Mouse (Mus musculus) frontal cortex, postnatal 14 days (tissue): ENCODE measurements around the gene Aup1.

Experiments
- DNase-seq, 2 experiments: peaks; one replicate each; pipeline ENCODE4 v3.0.0; 2022; ENCODE audit warnings: low spot score in 2 of 2

Gene Aup1

DNA sequence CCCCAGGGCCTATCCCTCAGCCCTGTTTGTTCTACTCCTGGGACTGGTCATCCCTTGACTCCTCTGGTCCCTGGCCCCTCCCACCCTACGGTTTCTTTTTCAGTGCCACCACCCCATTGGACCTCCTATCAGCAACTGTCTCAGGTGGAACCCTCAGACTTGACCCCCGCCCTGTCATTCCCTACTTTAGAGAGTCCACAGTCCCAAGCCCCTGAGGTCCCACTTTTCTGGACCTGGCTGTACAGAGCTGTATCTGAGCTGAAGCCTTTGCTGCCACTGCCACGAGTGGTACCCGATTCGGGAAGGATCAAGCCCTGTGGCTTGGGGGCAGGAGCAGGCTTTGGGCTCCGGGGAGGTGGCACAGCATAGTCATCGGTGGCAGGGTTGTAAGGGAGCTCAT, 23.2 kb upstream of the Aup1 start:
- DNase-seq = no peak

DNA sequence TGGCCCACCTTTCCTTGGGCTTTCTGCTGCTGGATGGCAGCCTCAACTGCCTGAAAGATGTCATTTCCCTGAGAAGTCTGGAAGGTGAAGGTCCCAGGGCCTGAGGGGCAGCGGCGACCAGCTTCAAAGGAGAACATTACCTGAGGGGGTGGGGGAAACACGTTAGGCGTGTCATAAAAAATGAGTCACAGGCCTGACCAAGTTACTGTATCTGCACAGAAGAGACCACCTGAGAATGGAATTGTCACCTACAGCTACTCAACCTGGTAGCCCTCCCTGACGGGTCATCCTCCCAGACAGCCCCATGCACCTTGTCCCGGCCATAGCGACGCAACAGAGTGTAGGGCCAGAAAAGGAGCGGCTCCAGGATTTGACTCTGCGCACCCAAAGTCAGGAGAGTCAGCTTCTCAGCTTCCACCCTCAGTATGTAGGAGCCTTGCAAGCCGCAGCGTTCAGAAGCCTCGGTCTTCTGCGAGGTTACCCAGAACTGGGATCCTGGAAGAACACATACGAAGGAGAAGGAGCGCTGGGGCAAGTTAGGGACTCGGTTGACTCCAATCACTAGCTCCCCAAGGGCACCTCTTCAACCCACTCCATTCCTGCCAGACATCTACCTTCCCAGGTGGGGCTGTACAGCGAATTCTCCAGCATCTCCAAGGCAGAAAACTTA, 22.3 kb upstream of the Aup1 start:
- DNase-seq = no peak

DNA sequence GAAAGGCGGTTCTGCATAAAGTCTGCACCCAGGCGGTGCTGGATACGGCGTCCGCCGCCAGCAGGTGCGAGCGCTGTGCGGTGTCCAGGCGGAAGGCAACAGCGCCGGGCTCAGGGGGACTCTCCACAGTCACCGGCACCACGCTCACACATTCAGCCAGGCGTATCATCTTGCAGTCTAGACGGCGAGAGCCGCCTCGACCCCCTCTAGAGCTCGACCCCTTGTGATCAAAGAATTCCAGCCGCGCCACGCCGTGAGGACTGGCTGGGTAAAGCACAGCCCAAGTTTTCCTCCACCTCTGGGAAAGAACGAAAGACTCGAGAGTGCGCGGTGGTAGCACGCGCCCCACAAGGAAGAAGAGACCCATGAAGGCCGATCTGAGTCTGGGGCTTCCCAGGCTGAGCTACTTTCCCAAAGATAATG, 21.5 kb upstream of the Aup1 start:
- DNase-seq = no peak

DNA sequence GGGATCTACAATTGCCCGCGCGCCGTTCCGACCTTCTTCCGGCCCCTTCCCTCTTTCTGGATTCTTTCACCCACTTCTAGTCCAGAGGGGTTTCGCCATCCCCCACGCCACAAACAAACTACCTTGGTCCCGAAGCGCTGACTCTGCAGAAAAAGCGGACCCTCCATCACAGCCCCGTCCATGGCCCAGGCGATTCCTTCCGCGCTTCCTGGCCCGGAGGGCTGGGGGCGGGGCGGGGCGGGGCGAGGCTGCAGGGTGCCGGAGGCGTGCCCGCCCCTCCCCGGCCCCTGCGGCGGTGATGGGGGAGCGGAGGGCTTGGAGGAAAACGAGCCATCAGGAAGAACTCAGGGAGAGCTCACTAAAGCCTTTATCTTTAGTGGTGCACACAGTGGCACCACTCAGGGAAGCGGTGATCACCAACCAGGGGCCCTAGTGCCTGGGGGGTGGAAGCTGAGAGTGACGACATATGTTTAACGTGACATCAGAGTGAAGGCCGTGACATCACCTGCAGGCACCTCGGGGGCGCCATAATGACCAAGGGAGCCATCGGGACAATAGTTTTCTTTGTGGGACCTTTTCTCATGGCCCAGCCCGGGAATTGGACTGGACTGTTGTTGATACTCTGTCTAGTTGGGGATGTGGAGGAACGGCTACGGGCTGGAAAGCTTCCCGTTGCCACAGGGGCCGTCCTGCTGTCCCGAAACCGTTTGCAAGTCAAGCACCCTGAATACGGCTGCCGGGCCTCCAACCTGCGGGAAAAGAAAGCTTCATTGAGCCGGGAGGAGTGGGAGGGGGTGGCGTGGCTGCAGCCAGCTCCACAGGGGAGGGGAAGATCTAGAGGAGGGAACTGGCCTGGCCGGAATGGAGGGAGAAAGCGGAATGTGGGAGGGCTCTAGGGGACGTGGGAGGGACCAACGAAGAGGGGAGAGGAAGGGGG, 20.8 kb upstream of the Aup1 start, which contains the start of the genes Dok1 and Loxl3:
Gene Dok1 (minus strand): TSS at position 223 of the 937 bp plus-strand sequence.
Gene Loxl3 (plus strand): TSS at position 925 of the 937 bp plus-strand sequence.
- DNase-seq = no peak

DNA sequence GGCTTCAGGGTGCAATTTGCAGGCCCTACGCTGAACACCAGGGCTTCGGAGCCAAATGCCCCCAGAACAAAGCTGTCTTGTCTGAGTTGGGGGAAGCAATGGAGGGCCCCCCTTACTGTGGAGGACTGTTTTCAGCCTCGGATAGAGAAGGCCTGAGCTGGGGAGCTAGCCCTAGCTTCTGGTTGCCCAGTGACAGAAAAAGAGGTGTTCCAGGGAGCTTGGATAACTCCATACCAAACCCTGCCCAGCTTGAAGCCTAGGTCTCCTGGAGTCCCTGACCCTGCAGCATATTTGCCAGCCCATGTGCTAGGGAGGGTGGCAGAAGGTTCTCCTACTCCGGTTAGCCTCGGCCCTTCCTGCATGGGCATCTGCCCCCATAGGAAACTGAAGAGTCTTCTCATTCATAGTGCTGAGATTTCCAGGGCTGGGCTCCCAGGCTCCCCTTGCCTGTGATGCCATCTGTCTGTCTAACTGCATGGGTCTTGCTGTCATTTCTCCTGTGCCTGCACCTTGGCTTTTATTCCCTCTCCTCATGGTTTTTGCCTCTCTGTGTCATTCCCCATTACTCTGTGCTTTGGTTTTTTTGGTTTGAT, 19.8 kb upstream of the Aup1 start:
- no peak for DNase-seq

DNA sequence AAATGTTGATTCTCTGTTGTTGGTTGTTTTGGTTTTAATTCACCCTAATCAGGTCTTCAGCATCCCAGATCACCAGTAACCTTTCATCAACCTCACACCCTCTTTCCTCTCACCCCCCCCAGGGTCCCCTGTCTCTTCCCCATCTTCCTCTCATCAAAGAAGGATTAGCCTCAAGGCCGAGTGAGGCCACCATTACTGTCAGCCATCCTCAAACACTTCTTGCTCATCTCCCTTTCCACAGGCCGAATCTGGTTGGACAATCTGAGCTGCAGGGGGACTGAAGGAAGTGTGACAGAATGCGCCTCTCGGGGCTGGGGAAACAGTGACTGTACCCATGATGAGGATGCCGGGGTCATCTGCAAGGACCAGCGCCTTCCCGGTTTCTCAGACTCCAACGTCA, 17.1 kb upstream of the Aup1 start:
- DNase-seq = no peak

DNA sequence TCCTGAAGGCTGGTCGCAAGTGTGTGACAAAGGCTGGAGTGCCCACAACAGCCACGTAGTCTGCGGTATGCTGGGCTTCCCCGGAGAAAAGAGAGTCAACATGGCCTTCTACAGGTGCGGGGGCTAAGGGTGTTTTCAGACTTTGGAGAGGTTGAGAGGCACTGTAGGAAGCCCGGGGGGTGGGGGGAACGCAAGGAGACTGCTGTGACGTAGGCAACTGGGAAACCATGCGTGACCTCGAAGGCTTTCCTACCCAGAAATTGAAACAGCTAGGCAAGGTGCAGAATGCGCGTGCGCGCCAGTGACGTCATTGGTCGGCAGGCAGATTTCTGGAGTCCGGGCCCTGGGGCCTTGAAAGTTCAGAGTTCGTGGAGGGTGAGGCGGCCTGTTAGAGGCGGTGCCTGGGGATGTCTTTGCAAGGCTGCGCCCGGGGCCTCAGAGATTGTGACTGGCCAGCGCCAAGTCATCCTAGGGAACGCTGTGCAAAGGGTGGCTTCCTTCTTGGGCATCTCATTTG, 15.8 kb upstream of the Aup1 start:
- DNase-seq = peak; percentile 76 to 77

DNA sequence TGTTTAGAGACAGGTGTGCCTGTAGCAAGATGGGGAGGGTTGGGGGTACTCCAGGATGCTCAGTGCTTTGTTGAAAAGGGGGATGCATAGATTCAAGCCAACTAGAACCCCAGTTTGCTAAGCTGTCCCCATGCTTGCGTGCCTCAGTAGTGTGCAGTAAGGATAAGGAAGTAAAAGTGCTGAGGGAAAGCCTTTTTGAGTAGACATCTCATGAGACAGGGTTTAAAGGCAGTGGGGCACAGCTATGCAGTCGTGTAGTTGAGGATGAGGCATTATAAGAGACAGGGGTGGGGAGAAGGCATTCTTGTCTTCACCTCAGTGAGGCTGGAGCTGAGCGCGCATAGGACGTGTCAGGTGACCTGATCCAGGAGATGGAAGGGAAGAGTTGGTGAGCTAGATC, 13.7 kb upstream of the Aup1 start:
- DNase-seq = no peak

DNA sequence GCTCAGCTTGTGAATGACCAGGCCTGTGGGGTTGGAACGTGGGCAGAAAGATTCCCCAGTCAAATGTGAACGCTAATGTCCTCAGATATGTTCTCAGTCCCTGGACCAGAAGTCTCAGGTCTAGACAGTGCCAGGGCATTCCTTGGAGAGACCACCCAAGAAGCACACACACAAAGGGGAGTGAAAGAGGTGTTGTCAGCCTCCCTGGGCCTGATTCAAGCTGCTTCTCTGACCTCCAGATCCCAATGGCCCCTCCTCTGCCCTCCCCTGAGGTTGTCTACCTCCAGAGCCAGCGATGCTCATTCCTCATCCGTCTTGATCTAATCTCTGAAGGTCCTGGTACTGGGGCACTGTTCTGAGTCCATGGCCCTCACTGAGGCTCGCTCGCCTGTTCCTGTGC, 10.8 kb upstream of the Aup1 start:
- DNase-seq = no peak

DNA sequence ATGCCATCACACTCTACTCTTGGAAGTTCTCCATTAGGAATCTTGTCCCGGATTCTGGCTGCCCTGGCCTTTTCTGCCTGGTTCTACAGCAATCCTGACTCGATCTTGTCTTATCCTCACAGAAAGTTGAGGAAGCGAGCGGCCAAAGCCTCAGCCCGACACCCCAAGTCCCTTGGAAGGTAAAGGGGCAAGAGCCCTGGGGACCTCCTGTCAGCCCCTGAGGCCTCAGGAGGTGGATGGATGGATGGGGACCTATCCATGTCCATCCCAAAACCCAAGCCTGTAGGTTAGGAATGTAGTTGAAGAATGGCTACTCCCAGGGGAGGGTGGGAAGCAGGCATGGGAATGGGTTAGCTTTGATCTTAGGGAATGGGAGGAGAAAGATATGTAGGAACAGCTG, 10.3 kb upstream of the Aup1 start:
- DNase-seq = no peak

DNA sequence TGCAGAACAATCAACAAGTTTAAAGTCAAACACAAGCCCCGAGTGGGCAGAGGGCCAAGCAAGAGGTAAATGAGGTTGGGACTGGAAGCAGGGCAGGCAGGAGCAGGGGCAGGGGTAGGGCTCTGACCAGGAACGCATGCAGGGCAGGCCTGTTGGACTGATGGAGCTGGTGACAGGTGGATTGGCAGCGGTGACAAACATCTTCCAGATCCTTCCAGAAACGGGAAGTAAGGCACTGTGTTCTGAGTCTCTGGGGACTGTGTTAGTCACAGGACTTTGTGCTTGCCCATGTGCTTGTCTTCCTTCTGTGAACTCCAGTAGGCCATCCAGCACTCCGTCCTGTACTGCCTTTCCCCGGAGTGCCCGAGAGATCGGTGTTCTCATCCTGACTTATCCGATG, 9.6 kb upstream of the Aup1 start:
- no peak for DNase-seq

DNA sequence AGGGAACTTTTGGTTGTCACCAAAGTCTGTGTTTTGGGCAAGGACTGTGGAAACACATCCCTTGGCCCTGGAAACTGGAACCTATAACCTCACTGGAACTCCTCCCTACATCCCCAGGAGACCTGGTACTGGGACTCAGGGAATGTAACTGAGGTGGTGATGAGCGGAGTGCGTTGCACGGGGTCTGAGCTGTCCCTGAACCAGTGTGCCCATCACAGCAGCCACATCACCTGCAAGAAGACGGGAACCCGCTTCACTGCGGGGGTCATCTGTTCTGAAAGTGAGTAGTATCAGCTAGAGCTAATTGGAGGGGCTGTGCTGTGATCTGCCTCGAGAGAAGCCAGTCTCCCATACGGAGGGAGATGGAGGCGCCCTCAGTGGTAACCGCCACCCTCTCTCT, 5.0 kb upstream of the Aup1 start:
- no peak for DNase-seq

DNA sequence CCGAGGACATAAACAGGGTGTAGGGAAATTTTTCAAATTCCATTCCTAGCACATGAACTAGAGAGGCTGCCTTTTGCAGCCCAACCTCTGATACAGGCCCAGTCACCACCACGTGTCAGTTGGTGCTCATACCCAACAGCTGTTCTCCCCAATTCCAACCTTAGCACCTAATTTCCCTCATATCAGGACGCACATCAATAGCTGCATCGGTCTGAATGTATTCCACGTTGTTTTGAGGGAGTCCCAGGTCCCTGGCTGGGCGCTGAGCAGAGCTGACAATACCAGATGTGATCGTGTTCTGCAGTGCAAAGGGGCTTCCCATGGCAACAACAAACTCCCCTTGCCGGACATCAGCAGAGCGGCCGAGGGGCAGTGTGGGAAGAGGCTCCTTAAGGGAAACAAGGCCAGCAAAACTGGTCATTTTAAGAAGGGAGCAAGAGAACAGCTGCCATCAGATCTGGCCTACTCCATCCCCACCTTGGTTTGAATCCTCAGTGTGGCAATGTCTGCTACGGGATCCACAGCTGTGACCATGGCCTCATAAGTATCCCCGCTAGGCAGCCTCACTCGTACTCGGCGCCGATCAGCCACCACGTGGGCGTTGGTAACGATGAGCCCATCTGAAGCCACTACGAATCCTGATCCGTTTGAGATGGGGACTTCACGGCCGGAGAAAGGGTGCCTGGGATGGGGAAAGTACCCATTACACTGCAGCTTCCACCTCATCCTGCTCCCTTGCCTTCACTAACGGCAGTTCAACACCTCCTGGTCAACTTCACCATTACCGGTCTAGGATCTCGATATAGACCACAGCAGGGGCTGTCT, 973 bp upstream of the Aup1 start:
- peak in 1 of 2 experiments; percentile 38 for DNase-seq

DNA sequence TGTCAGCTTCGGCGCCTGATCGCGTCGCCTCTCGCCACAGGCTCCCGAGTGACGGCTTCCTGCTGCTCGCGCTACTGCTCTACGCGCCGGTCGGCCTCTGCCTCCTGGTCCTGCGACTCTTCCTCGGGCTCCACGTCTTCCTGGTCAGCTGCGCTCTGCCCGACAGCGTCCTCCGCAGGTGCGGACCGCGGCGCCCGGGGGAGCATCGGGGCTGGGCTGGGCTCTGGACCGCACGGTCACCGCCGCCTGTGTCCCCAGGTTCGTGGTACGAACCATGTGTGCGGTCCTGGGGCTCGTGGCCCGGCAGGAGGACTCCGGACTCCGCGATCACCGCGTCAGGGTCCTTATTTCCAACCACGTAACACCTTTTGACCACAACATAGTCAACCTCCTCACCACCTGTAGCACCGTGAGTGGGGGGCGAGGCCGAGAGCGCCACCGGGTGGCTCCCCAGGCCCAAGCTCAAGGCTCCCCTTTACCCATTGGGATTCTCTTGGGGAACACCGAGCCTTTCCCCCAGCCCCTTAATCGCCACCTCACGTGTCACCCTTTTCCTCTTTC, 630 bp downstream of the Aup1 start, which contains the start of gene Htra2:
Gene Htra2 (minus strand): TSS at position 403 of the 561 bp plus-strand sequence.
- DNase-seq = no peak

DNA sequence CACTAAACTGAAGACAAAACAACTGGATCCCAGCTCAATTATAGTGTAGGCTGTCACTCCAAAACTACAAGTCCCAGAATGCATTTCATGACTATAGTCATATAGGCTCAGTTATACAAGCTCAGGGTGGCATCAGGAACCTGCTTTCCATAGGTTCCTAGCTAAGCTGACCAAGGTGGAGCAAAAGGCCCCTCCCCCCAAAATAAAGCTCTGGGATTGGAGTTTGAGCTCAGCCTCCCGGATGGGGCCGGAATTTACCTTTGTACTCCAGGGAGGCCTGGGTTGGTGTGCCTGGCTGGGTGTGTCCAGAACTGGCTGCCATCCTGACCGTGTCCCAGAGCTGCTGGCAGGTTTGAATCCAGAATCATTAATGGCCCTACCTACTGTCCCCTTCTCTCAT, 3.5 kb downstream of the Aup1 start, which contains the start of gene Dqx1:
Gene Dqx1 (plus strand): TSS at position 55 of the 400 bp plus-strand sequence.
- DNase-seq = no peak

DNA sequence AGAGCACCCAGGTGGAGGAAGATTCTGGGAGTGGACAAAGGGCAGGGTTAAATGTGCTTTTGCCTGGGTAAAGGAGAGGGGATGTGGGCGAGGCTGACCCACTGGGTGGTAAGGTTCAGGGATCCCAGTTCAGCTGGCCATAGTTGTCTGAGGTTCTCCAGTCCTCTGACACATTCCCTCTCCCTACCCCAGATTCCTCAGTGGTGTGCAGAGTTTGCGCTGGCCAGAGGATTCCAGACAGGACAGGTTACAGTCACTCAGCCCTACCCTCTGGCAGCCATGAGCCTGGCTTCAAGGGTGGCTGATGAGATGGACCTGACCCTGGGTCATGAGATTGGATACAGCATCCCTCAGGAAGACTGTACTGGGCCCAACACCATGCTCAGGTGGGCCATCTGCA, 4.4 kb downstream of the Aup1 start:
- DNase-seq = no peak

DNA sequence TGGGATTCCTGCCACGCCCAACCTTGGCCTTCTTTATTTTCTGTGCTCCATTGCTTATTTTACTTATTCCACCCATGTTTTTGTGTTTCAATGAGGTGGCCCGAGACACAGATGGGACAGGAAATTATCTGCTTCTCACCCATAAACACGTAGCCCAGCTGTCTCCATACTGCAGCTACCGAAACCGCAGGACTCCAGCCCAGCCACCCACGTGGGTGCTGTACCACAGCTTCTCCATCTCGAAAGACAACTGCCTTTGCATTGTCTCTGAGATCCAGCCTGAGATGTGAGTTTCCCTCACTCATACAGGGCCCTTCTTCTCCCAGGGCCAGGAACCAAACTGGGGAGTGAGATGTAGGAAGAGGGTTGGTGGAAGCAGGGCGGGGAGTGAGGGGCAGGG, 11.7 kb downstream of the Aup1 start:
- DNase-seq = no peak

DNA sequence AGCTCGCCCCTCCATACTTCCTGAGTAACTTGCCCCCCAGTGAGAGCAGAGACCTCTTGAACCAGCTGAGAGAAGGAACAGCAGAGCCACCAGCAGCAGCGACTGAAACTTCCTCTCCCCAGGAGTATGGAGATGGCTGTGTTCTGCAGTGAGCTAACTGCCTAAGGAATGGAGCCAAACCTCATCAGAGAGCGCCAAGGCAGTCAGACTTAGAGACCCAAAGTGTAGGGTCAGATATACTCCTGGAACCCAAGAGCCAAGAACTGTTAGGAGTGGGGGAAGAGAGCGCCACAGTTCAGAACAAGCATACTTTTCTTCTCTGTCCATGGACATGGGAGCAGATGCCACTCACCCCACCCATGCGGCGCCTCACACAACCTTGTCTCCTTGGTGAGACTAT, 12.1 kb downstream of the Aup1 start:
- no peak for DNase-seq

DNA sequence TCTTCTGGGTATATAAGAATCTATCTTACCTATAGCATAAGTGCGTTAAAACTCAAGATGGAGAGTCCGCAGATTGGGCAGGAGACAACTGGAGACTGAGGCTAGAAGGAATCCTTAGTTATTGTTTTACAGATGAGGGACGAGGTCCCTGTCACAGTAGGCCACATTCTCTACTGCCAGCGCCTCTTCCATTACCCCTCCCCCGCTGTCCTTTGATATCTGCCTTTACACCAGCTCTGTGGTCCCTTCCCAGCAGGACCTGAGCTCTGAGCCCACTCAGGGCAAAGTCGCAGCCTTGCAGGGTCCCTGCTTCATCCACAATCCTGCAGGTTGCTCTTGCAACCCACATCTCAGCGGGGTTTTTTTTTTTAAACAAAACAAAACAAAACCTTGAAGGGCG, 13.9 kb downstream of the Aup1 start:
- no peak for DNase-seq

DNA sequence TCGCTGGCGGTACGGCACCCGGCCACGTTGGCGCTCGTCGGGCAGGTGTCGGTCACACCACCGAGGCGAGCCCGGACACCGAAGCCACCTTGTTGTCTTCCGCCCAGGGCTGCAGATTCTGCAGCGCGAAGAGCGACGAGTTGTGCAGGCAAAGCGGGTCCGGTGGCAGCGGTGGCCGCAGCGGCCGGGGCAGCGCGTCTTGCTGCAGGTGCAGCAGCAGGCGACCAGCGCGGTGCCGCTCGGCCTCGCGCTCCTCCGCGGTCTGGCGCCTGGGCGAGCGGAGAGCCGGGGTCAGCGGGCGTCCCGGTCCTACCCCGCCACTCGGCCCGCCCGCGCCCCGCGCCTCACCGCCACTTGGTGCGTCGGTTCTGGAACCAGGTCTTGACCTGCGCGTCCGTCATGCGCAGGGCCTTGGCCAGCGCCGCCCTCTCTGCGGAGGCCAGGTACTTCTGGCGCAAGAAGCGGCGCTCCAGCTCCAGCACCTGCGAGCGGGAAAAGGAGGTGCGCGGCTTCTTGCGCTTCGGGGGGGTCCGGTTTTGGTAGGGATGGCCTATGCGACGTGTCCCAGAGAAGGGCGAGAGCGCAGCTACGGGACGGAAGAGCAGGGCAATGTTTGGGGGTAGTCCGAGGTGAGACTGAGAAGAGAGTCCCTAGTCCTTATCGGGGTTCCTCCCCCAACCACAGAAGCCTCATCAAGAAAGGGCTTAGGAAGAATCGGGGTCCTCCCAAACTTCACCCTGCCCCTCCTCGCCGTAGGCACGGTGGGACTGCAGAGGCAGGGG, 14.6 kb downstream of the Aup1 start:
- no peak for DNase-seq
